Mouse (Mus musculus) urinary bladder, postnatal 14 days (tissue): Measurements from ENCODE around the gene Scrn1.

Source experiments
- DNase-seq: peaks from one replicate; pipeline ENCODE4 v3.0.0; 2021; ENCODE audit warnings: low spot score

Gene Scrn1

DNA sequence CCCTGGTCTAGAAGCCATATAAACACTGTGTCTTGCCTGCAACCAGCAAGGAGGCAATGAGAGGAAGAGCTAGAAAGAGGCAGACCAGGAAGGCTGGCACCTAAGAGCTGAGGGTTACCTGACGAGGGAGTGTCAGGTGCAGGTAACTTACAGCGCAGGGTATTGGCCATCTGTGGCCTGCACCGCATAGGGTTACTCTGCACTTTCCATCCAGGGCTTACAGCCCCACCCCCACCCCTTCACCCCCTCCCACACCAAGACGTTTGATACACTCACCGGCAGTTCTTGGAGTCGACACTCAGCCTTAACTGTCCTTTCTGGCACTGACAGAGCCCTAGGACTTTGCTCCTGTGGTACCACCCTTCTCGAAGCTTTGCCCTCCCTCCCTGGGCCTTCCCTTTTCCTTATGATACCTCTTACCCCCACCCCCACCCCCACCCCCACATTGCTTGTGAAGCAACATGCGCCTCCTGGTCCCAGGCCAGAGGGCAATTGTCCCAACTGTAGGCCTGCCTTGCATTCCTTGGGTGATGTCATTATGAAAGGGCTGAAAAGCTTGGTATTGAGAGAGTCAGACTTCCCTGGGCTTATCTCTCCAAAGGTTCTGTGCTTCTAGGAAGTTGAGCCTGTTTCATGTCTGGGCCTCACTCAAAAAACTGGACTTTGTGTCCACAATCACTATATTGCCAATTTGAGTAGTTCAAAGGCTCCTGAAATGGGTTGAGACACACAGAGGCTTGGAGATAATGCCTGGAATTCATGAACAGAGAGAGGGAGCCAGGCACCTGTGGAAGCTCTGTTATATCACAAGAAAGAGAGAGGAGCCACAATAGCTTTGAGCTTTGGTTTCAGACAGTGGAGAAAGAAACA lies 93.2 kb downstream of the Scrn1 start:
- DNase-seq, result no peak

DNA sequence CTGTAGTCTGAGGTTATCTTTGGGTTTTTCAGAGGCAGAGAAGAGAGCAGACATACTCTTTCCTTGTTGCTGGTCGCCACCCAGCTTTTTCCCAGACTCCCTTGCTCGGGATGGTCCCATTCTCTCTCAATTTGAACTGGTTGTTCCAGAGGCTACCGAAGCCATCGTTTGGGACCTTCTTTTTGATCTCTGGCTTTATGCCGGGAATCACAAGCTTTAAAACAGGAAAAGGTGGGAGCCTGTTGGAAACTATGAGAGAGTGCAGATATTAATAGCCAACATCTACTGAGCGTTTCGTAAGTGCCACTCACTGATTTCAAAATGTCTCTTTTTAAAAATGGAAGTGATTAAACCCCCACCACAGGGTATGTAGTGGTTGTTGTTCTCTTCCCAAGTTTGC lies 94.4 kb downstream of the Scrn1 start:
- DNase-seq, result no peak

DNA sequence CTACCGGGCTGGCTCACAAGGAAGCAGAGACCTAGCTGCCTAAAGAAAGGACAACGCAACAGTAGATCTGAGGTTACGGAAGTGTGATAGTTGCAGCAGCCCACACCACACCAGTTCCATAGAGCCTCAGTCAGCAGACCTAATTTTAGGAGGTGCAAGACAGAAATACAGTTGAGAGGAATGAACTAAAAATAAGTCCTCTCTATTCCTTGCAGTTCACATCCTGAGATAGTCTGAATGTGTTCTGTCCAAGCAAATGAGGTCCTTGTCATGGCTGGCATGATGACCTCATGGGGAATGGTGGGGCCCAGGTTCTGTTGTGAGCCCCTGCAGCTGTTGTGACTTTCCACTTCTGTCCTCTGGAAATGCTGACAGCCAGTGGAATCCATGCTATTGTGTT lies 98.9 kb downstream of the Scrn1 start:
- DNase-seq, result no peak

DNA sequence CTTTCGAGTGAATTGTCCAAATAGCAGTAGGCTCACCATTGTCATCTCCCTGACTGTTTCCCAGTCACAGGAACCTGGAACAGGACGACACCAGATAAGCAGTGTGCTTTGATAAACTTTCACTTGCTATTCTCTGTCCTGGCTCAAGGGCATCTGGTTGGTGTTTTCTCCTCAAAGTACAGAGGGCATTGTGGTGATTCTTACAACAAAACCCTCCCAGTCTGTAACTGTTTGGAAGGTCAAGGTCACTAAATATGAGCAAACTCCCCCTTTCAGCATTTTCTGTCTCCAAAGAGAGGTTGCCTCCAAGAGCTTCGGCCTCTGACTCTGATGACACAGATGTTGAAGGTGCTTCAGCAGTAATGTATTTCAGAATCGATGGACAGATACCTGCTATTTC lies 101.4 kb downstream of the Scrn1 start:
- DNase-seq, result no peak

DNA sequence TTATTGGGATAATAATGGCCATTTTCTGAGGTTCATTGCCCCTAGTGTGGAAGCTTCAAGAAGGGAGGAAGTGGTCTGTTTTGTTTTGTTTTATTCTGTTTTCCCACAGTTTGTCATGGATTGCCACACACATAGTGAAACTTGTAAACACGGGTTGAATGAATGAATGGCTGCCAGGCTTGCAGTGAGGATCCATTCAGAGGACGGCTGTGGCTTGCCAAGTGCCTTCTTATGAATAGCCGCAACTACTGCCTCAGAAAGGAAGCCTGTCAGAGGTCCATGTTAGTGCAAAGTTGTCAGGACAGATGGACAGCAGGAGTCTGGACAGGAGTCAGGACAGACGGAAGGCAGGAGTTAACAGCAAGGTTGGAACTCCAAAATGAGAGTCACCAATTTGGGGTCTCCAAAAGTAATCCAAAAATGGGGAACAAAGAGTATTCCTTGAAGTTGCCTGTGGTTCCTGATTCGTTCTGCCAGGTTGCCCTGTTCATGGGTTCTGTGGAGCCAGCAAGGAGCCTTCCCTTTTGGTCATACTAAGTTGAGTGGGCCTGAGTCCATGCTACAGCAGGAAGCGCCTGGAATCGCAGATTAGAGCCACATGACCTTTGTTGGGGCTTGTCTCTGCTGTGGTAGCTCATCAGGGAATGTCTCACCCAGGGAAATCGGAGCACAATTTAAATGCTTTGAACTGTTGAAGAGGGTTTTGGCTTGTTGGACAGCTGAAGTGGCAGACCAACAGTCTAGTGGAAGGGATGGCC lies 102.4 kb downstream of the Scrn1 start:
- DNase-seq, result no peak

DNA sequence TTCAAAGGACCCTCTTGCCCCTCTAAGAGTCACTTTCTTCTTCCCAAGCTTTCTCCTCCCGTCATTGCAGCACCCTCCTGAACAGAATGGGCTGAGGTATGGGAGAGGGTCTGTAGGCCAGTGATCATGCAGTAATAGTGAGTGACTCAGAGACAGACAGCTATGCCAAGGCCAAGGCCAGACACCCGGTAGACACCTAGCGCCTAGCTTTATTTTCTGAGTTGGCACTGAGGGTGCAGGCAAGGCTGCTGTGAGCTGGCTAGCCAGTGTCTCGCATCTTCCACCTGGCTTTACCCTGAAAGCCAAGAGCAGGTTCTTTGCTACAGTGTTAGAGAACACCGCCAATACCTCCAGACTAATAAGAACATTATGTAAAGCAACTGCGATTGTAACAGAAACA lies 103.5 kb downstream of the Scrn1 start:
- no peak for DNase-seq

DNA sequence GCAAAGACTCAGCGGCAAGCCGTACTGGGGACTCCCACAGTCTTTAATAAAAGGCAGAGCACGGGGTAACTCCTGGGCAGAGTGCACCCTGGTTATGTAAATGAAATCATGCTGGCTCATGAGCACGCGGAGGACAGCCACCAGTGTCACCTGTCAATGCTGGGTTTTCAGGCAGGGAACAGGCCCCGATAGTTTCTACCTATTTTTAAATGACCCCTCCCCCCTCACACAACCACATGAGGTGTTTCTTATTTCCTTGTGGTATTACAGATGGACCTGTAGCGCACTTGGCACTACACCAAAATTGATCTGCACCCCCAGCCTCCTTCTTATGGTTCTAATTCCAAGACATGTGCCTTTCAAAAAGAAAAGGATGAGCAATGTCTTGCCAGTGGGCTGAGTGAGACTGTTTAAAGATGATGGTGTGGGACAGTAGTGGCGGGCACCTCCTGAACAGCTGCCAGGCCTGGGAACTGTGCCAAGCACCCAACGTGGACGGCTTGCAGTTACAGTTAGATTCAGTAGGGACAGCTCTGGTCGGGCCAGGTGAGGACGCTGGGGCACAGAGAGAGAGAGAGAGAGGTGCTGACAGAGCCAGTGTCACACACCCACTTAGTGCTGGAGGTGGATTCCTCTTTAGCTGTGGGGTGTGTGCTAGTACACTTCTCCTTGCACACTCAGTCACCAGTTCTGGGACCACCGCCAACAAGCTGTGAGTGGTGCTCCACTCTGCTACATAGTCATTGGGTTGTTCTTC lies 105.2 kb downstream of the Scrn1 start:
- no peak for DNase-seq

DNA sequence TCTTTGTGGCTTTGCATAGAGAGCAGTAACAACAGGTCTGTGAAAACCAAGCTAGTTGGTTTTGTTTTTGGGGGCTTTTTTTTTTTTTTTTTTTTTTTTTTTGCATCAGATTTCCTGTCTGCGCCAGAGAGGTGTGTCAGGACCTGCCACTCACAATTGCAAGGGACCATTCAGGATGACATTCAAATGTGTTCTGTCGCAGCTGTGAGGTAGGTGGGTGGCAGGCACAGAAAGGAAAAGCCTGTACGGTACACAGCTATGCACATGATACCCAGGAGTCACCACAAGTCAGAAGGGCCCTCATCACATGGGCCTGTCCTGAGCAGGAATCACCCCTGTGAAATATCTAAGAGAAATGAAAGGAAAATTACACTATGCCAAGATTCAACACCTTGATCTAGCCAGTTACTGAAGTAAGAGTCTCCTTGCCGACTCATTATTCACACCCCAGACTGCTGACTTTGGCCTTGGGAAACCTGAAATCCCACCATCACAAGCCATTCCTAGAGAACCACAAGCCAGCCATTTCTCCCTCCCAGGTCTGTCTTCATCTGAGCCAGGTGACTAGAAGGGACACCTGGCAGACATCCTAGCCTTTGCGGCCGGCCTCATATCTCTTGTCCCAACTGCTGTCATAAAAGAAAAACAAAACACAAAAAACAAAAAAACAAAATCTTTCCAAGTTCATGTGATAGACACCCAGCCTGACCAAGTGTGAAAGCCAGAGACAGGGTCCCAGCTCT lies 105.9 kb downstream of the Scrn1 start:
- no peak for DNase-seq

DNA sequence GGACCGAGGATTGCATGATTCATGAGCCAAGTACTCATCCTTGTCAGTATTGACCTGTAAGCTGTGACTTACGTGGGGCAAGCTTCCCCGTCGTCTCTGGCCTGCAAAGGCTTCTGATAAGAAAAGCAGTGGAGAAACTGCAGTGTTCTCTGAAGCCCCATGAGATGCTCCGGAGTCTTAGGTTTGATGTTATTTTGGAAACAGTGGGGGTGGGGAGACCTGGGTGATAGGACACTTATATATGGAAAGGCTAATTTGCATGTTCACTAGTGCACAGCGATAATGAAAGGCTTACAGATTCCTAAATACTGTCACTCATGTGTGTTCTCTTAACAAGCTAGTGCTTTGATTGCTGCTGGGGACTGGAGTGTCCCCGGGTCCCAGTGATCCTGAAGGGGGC lies 106.6 kb downstream of the Scrn1 start:
- DNase-seq, result no peak
